Mouse (Mus musculus) brain, embryonic 18.5 days (tissue): ENCODE measurements around the gene Commd8.
"Not testable (repeated sequence)": the region's sequence is repeated elsewhere in the genome, so short reads cannot be mapped to it uniquely, and the experiment has no call there.

Source experiments
- DNase-seq: peaks from one replicate; pipeline ENCODE4 v3.0.0-alpha.2; 2012; ENCODE audit warnings: low read depth, low spot score

The Commd8 gene

DNA sequence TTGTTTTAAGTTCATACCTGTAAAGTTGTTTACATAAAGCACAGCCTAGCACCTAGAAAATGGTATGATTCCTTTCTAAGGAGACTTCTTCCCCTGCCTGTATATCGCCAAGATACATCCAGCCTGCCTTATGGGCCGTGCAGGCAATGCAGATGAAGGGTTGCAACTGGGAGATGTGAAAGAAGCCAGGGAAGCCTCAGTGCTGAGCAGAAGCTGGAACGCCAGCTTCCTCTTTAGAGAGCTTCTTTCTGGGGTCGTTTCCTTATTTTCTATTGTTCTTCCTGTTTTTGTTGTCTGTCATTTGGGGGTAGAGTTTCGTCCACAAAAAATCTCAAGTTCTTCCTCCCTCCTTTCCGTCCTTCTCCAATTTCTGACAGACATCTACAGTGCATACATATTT, 2.1 kb upstream of the Commd8 start:
- no peak for DNase-seq

DNA sequence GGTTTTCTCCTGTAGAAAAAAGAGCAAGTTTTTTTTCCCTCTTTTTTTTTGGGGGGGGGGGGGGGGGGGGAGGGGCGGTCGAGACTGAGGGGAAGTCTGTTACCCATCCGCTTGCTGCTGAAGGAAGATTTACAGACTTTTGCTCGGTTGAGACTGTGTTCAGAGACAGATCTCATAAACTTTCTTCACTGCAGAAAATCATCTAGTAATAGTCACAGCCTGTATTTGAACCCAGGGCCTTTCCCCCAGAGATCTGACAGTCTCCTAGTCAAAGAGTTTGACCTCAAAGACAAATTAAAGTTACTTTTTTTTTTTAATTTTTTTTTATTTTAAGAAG, 264 bp upstream of the Commd8 start:
- DNase-seq, result no peak

DNA sequence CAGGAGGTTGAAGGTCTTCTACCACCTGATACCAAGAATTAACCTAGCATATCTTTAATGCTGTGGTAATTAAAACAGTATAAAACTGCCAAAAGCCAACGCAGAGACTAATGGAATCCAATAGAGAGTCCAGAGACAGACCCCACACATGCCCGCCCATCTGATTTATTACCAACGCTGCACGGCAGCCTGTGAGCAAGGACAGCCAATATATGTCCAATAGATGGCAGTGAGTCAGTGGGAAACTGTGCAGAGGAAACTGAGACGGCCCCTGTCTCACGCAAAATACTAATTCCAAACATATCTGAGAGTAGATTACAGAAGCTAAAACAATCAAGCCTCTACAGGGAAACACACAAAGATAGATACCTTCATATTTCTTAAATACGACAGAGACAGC, 3.6 kb downstream of the Commd8 start:
- no peak for DNase-seq

DNA sequence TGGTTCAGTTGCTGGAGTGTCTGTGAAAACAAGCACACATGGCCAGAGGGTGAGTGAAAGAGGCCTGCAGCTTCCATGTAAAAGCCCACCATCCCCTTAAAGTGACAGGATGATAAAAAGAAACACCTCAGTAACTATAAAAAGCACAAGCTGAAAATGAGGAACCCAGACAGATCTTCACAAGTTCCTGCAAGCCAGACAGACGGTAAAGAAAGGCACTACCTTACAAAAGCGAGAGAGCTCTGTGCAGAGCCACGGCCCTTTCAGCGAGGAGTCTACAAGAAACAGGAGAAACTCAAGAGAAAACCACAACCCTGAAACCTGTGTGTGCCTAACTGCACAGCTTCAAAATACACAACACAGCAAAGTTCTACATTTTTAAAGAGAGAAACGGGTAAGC, 5.1 kb downstream of the Commd8 start:
- no peak for DNase-seq

DNA sequence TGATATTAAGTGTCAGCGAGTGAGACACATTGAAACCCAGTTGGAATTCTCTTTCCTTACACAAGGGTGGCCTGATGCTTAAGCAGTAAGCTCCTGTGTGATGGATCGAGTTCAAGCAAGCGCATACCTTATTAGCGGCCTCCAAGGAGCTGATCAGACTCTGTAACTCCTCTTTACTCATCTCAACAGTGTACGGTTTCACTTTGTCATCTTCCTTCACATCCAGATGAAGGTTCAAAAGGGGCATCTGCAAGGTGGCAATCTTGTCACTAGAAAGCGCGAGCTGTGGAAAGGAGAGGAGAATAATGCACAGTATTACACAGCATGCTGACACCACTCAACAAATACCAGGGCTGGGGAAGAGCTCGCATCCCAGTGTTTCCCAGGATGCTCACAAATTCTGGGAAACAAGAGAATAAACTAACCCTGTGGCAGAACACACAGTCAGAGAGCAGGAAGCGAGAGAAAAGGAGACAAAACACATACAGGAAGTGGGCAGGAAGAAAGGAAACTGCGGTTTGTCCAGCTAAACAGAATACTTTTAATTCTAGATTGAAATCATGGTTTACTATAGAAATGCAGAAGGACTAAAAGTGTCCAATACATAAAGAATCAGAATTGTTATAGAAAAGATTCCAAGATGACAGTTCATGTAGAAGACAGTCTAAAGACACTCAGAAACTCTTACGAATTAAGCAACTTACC, 7.1 kb downstream of the Commd8 start:
- no peak for DNase-seq

DNA sequence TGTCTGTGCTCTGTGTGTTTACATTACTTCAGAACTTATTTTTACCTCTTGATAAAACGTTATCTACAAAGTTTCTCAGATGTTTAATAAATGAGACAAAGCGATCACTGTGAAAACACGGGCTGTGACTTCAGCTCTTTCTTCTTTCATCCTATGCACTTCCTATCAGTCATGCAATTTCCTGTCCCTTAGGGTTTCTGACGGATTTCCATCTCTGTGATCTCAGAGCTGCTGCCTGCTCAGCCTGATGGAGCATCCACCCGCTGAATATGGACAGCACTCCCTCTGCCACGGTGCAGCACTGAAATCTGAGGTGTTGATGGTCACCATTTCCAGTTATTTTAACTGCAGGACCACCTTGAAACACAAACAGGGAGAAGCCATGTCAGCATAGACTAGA, 8.5 kb downstream of the Commd8 start:
- DNase-seq, result no peak

DNA sequence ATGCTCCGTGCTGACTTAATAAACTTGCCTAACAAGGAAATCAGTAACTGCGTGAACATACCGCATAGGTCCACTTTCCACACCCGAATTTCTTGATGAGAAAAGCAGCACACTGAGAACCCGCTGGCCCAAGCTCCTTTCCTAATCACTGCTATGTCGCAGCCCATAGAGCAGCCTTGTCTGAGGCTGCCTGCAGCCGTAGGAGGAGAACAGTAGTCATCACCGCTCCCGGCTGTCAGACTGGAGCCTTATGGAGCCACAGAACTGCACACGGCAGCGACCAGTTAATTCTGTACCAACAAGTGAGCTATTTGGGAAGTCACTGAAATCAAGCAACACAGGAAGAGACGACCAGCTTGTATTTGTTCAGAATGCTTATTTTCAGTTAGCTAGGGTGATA, 9.3 kb downstream of the Commd8 start:
- DNase-seq, result no peak

DNA sequence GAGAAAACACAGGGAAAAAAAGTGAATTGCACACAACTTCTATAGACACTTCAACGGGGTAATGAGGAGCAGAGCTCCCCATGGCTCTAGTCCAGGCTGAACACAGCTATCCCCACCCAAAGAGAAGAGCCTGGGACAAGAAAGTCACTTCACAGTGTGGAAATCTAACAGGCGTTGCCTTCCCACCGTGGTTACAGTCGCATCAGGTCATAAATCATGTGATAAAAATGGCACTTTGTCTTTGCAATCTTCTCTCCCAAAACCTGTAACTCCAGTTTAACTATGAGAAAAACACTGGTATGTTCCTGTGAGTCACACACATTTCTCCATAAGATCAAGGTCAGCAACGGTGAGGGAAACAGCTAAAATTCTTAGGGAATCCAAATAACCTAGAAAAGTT, 11.4 kb downstream of the Commd8 start:
- no peak for DNase-seq

DNA sequence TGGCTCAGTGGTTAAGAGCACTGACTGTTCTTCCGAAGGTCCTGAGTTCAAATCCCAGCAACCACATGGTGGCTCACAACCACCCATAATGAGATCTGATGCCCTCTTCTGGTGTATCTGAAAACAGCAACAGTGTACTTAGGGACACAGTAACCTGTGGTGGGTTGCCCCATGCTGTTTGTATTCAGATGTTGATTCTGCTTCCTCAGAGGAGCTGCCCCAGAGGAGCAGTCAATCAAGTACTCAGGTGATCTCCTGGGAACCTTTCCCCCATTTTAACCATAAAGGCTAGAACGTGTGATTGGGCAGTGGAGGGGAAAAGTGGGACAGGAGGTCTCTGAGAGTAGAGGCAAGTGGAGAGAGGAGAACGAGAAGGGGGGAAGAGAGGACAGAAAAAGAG, 12.3 kb downstream of the Commd8 start:
- DNase-seq, result not testable (repeated sequence)

DNA sequence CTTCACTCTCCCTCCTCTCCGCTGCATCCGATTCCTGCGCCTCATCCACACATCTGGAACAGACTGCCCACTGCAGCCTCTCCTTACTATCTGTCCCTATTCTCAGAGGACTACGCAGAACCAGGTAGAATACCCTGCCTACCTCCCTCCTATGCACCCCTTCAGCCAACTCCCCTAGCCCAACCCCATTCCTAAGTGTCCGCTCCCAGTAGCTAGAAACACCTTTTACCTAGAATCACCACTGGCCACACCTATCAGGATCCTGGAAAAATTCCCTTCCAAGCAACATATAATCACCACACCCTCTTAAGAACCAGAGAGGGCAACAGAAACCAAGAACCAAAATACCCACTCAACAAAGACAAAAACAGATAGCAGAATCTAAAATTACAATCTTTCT, 17.1 kb downstream of the Commd8 start:
- DNase-seq, result no peak

DNA sequence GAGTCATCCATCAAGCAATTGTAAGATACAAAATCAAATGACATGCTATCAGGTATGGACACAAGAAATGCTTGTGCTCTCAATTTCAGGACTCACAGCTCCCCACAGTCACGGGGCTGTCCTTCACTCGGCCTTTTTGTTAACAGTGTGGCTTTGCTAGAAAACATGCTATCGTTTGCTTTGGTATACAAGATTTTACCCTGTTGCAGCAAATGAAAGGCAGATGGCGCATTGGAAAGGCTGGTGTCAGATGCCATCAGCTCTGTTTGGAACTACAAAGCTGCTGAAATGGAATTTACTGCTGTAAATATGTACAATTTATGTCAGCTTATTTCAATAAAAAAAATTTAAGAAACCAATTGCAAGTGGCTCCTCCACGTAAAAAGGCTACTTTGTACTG, 19.3 kb downstream of the Commd8 start:
- DNase-seq, result no peak

DNA sequence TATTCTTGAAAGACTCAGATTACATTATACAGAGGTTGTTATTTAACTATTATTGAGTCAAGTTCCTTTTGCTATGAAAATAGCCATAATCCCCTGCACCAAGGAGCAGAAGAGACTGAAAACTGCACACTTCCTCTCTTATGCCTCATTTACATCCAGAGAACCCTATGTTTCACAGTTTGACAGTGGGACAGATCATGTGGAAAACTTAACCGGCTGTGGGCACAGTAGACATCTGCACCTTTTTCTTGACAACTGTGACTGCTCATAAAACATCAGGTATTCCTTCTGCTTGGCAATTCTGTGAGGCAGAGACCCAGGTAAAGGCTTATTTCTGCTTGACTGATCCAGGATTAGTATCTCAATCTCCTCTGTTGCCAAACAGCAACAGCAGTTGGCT, 28.4 kb downstream of the Commd8 start:
- no peak for DNase-seq

DNA sequence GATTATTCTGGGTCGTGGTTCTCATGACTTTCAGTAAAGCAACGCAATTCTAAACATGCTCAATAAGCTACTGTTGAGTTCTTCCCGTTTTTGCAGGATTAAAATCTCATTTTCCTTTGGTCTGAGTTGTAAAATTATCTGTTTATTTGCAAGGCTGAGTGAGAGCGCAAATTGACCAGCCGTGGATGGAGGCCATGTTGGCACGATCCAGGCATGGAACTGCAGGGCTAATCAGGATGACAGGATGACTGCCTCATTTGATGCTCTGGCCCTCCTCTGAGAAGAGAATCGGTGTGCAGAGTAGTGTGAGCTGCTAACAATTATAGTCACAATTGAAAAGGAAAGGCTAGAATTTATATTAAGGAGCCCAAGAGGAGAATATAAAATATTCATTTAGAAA, 29.7 kb downstream of the Commd8 start:
- no peak for DNase-seq

DNA sequence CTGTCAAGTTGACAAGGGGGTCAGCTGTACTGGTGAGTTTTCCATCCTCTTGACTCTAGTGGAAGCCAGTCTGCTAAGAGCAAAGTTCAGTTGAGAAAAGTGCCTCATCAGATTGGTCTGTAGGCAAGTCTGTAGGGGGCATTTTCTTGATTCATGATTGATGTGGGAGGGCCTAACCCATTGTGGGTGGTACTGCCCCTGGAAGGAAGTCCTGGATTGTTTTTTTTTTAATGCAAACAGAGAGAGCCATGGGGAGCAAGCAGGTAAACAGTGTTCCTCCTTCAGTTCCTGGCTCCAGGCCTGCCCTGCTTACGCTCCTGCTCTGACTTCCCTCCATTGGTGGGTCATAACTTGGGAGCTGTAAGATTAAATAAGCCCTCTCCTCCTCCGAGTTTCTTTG, 34.1 kb downstream of the Commd8 start:
- DNase-seq, result no peak

DNA sequence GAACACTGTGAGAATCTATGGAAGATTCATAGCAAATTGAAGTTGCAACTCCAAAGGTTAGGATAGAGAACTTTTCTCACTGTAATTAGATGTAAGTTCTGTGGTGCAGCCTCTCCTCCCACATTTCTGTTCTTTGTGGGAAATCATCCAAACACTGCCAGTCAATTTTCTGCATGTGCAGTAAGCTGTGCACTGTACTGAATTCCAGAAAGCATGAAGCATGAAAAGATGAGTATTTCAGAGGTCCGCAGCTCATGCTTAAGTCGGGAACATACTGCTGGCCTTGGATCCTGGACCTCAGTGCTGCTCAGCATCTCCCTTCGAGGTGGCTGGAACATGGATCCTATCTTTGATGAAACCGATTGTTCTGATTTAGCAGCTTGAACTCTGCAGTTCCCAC, 41.3 kb downstream of the Commd8 start:
- no peak for DNase-seq

DNA sequence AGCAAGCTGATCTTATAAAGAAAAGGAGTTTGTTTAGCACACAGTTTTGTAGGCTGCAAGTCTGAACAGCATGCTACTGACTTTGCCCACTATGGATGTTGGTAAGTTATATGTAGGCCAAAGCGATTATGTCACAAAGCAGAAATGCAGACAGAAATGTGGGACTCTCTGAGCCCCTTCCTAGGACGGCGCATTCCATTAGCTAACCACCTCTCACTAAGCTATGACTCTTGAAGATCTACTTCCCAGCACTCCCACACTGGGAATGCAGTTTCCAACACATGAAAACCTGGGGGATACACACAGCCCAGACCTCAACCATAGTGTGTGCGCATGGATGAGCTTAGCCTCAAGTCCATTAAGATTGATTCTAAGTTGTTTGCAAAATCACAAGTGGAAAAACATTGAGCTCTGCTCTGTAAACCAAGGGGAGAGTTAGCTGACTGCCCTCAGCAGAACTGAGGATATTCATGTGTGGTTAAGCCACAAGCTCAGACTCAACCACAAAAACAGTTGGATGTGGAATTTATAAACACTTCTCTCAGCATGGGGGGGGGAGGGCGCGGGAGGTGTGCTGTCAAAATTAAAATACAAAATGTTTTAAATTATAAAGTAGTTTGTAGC, 45.5 kb downstream of the Commd8 start:
- no peak for DNase-seq
